Mouse (Mus musculus) intestine, embryonic 16.5 days (tissue): ENCODE data around the gene Aif1. TPM values are rescaled to one million over a fixed set of nuclear protein-coding genes. Genes with fewer than 3 reads are reported as not detected.

Source experiments
- ATAC-seq: fragments of 200-750 bp; cut with Nextera tagmentation; 2 replicates; pipeline ENCODE4 v1.8.0; 2017; ENCODE audit warnings: moderate TSS enrichment, moderate library complexity
- H3K27ac ChIP-seq: fragments of 300-500 bp; sonication (generic); 2 replicates; pipeline ENCODE4 v1.5.1; 2014; ENCODE audit warnings: mild to moderate bottlenecking, low read length
- H3K27me3 ChIP-seq: fragments of 300-500 bp; sonication (generic); replicated peaks from 2 replicates; pipeline ENCODE4 v1.6.1; 2014; ENCODE audit warnings: low read length, control low read depth, mixed read lengths; ENCODE audit not compliant: control insufficient read depth, insufficient read depth
- H3K36me3 ChIP-seq: fragments of 300-500 bp; sonication (generic); 2 replicates; pipeline ENCODE4 v1.6.1; 2014; ENCODE audit warnings: low read length, control low read depth; ENCODE audit not compliant: control insufficient read depth, insufficient read depth
- H3K4me1 ChIP-seq: fragments of 300-500 bp; sonication (generic); 2 replicates; pipeline ENCODE4 v1.6.1; 2014; ENCODE audit warnings: low read length, control low read depth, mixed read lengths; ENCODE audit not compliant: control insufficient read depth, insufficient read depth
- H3K4me2 ChIP-seq: fragments of 300-500 bp; sonication (generic); 2 replicates; pipeline ENCODE4 v1.6.1; 2014; ENCODE audit warnings: low read depth, low read length, control low read depth
- H3K4me3 ChIP-seq: fragments of 300-500 bp; sonication (generic); 2 replicates; pipeline ENCODE4 v1.5.1; 2014; ENCODE audit warnings: mild to moderate bottlenecking, low read length
- H3K9ac ChIP-seq: fragments of 300-500 bp; sonication (generic); 2 replicates; pipeline ENCODE4 v1.6.1; 2014; ENCODE audit warnings: low read depth, low read length
- H3K9me3 ChIP-seq: fragments of 300-500 bp; sonication (generic); 2 replicates; pipeline ENCODE4 v1.6.1; 2016; ENCODE audit warnings: low read length, control low read depth; ENCODE audit not compliant: control insufficient read depth
- WGBS: fragments of 180-500 bp; shearing (Covaris S2); extraction: QIAGEN DNeasy Blood & Tissue Kit; methylation state at CpG from one replicate; pipeline ENCODE4 v1.1.7; 2014; 5-methylcytosine and 5-hydroxymethylcytosine counted together
- polyA plus RNA-seq: library from polyadenylated mRNA; unstranded; fragments of >200 nt; fragmentation: Nextera tagmentation; extraction: Ambion mirVana; gene quantifications from 2 replicates; pipeline ENCODE4 v1.2.1, GENCODE M21; 2015

The Aif1 gene
- polyA plus RNA-seq, 1 experiment from 2014 or later, result 19.4 TPM

GRCm38 (mm10) chr17:35189186-35189585 lies 13.3 kb upstream of the Aif1 start:
- Histone ChIP-seq H3K36me3 (no peaks in the 10 kb centered on the region), H3K4me3 (no peak overlapping the region), H3K27me3 (no peaks in the 10 kb centered on the region; the same call in 1 of the 2 replicates), H3K27ac (no peak overlapping the region), H3K4me1 (peaks cover 2% of the 10 kb centered on the region), H3K9me3 (no peaks in the 10 kb centered on the region), H3K4me2 (no peak overlapping the region), H3K9ac (no peak overlapping the region)
- WGBS, result 72% methylated on average over 1 of the region's 1 CpGs
- no peak for ATAC-seq

DNA sequence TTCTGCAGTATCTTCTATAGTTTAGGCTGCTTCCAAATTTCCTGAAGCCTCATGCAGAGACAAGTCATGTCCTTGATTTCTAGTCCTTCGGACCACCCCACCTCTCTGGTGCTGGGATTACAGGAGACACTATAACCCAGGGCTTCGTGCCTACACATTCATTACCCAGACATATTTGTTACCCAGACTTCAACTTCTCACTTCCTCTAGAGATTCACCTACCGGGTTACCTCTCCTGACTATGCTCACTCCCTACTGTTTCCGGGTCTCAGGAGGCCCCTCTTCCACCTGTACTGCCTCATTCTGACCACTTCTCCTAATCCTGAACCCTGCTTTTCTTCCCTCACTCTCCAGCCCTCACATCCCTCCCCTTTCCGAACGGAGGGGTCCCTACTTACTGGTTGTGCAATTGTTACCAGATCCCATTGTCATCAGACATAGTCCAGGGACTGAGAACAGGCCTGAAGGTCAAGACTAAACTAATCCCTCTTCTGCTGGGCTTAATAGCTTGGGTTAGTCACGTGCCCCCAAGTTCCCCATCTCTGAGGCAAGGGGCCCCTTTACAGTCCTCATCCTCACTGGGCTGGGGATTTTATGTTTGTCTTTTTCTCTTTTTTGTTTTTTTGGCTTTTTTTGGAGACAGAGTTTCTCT lies 12.2 kb upstream of the Aif1 start, which contains the start of gene Lst1:
TSS of gene Lst1 (minus strand) at position 481 of the 652 bp plus-strand sequence.
- Histone ChIP-seq H3K4me1 (no peaks in the 10 kb centered on the region; the same call in 1 of the 2 replicates), H3K4me3 (no peak within 1 kb of the TSS), H3K27me3 (no peaks in the 10 kb centered on the region), H3K4me2 (no peak within 1 kb of the TSS), H3K36me3 (no peaks in the 10 kb centered on the region), H3K9me3 (no peaks in the 10 kb centered on the region), H3K9ac (no peak within 1 kb of the TSS), H3K27ac (no peak within 1 kb of the TSS)
- 66% methylated on average over 7 of the region's 7 CpGs for WGBS
- no peak for ATAC-seq

GRCm38 (mm10) chr17:35187345-35187744 lies 11.5 kb upstream of the Aif1 start:
- ATAC-seq, result no peak
- Histone ChIP-seq H3K4me1 (no peaks in the 10 kb centered on the region; the same call in 1 of the 2 replicates), H3K4me2 (no peak overlapping the region), H3K9me3 (no peaks in the 10 kb centered on the region), H3K27ac (no peak overlapping the region), H3K4me3 (no peak overlapping the region), H3K27me3 (no peaks in the 10 kb centered on the region), H3K9ac (no peak overlapping the region), H3K36me3 (no peaks in the 10 kb centered on the region)
- WGBS, result 66% methylated on average over 4 of the region's 4 CpGs

GRCm38 (mm10) chr17:35186681-35187080 lies 10.8 kb upstream of the Aif1 start:
- 0% methylated on average over 4 of the region's 4 CpGs for WGBS
- Histone ChIP-seq H3K4me3 (peak overlapping the region; percentile 46), H3K27me3 (no peaks in the 10 kb centered on the region), H3K9ac (peak overlapping the region; percentile 55; the same call in 1 of the 2 replicates), H3K4me1 (no peaks in the 10 kb centered on the region; the same call in 1 of the 2 replicates), H3K4me2 (peak overlapping the region; percentile 52), H3K36me3 (no peaks in the 10 kb centered on the region), H3K9me3 (no peaks in the 10 kb centered on the region), H3K27ac (peak overlapping the region; percentile 72)
- ATAC-seq, result peak; percentile 47

DNA sequence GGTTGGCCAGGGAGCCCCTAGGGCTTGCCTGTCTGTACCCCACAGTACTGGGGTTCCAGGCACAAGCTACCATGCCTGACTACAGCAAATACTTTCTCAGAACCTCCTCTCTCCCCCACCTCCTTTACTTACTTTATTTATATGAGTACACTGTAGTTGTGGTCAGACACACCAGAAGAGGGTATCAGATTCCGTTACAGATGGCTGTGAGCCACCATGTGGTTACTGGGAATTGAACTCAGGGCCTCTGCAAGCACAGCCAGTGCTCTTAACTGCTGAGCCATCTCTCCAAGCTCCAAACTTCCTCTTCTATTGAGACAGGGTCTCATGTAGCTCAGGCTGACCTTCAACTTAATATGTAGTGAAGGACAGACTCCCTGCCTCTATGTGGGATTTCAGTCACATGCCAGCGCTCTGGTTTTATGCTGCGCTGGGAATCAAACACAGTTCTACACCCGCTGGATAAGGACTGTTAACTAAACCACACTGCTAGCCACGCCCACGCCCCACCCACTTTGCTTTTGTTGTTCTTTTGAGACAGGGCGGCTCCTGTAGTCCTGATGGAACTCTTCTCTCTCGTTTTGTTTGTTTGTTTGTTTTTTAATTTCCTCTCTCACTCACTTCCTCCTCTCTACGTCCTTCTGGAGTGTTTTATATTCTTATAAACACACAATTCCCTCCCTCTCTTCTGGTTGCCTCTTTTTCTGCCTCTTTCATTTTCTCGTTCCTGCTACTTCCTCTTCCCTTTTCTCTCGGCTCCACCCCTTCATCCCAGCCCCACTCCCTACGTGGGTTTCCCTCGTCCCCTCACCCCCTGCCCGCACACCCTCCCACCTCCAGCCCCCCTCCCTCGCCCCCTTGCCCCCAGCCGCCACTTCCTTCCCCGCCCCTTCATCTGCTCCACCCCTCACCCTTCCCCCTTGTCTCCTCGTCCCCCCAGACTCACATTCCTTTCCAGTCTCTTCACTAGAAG lies 10.1 kb upstream of the Aif1 start:
- Histone ChIP-seq H3K27ac (peak overlapping the region; percentile 72), H3K4me2 (peak overlapping the region; percentile 52), H3K36me3 (no peaks in the 10 kb centered on the region), H3K4me1 (no peaks in the 10 kb centered on the region; the same call in 1 of the 2 replicates), H3K27me3 (no peaks in the 10 kb centered on the region), H3K9me3 (no peaks in the 10 kb centered on the region), H3K9ac (peak overlapping the region; percentile 55; the same call in 1 of the 2 replicates), H3K4me3 (peak overlapping the region; percentile 46)
- 4% methylated on average over 18 of the region's 18 CpGs for WGBS
- peak; percentile 78 for ATAC-seq

DNA sequence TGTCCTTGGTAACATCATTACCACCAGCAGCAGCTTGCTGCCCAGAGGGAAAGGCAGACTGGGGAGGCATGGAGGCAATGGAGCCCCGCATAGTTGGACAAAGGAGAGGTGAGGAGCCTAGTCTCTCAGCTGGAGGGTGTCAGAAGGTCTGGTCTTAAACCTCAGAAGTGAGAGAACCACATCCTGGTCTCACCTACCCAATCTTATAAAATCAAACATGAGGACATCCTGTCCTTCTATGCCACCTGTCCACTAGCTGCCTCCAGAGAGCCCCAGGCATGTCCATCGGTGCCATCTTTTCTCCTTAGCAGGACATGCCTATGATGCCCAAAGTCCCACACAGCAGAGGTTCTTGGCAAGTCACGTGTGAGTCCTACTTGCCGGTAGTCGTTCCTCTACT lies 4.2 kb upstream of the Aif1 start:
- no peak overlapping the region for H3K27ac ChIP-seq
- WGBS, result 86% methylated on average over 5 of the region's 5 CpGs
- ATAC-seq, result no peak
- H3K36me3 ChIP-seq, result no peaks in the 10 kb centered on the region
- no peak overlapping the region for H3K4me2 ChIP-seq
- H3K4me1 ChIP-seq, result no peaks in the 10 kb centered on the region
- H3K4me3 ChIP-seq, result no peak overlapping the region
- H3K27me3 ChIP-seq, result no peaks in the 10 kb centered on the region
- no peaks in the 10 kb centered on the region for H3K9me3 ChIP-seq
- H3K9ac ChIP-seq, result no peak overlapping the region

DNA sequence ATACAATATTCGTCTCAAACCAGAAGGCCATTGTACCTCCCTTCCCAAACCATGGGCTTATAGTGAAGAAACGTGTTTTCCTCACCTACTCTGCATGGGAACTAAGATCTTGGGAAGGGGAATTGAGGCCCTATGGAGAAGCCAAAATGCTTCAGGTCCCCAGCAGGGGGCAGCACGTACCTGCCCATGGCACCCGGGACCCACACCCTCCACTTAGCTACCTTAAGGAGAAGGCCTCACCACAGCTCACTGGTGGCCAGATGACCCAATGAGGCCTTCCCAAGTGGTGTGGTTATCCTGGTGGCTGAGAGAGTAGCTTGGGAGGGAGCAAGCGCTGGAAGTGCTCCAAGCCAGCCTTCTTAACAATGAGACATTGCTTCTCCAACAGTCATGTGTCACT lies 2.7 kb upstream of the Aif1 start:
- Histone ChIP-seq H3K4me3 (no peak overlapping the region), H3K4me1 (0 out of 2 replicates have a peak, but pooled peaks cover 2% of the 10 kb centered on the region), H3K9me3 (no peaks in the 10 kb centered on the region), H3K4me2 (no peak overlapping the region), H3K36me3 (no peaks in the 10 kb centered on the region), H3K27ac (no peak overlapping the region), H3K27me3 (no peaks in the 10 kb centered on the region), H3K9ac (no peak overlapping the region)
- 10% methylated on average over 5 of the region's 5 CpGs for WGBS
- peak; percentile 57 for ATAC-seq

GRCm38 (mm10) chr17:35175382-35175781 lies 486 bp downstream of the Aif1 start:
- no peak overlapping the region for H3K4me3 ChIP-seq
- no peak overlapping the region for H3K4me2 ChIP-seq
- no peaks in the 10 kb centered on the region for H3K27me3 ChIP-seq
- WGBS, result 80% methylated on average over 6 of the region's 6 CpGs
- ATAC-seq, result no peak
- H3K36me3 ChIP-seq, result no peaks in the 10 kb centered on the region
- H3K9me3 ChIP-seq, result no peaks in the 10 kb centered on the region
- H3K27ac ChIP-seq, result no peak overlapping the region
- 0 out of 2 replicates have a peak, but pooled peaks cover 2% of the 10 kb centered on the region for H3K4me1 ChIP-seq
- H3K9ac ChIP-seq, result no peak overlapping the region
